Mouse (Mus musculus) liver, postnatal 0 days (tissue): ENCODE data around the gene Rasgef1b.

Source experiments
- CTCF ChIP-seq: sonication (generic); IDR thresholded peaks from 2 replicates; pipeline ENCODE4 v1.5.1; 2016; ENCODE audit warnings: antibody characterized with exemption, low read depth
- EP300 ChIP-seq: IDR thresholded peaks from 2 replicates; pipeline ENCODE4 v1.6.1; 2016; ENCODE audit warnings: antibody characterized with exemption, low read depth, mild to moderate bottlenecking

- TF ChIP-seq EP300 (no peak), CTCF (no peak)
Measured at GRCm38 (mm10) chr5:99493017-99493416, 235.8 kb downstream of the Rasgef1b start.
